Mouse (Mus musculus): Measurements from ENCODE around the gene Samd4b.
"Not testable (repeated sequence)": the region's sequence is repeated elsewhere in the genome, so short reads cannot be mapped to it uniquely, and the experiment has no call there.

Samd4b gene

GRCm38 (mm10) chr7:28398000-28398399, 199.9 kb downstream of the Samd4b start:
- no peak for DNase-seq (ENCODE audit: low spot score)

DNA sequence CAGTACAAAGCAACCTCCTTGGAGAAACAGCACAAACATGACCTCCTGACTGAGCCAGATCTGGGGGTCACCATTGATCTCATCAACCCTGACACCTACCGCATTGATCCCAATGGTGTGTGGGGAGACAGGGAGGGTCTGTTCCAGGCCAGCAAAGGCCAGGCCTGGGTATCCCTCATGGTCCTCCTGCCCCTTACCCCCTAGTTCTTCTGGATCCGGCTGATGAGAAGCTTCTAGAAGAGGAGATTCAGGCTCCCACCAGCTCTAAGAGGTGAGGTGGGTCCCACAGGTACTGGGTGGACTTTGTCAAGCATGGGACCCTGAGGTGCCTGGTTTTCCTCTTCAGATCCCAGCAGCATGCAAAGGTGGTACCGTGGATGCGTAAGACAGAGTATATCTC, 202.5 kb downstream of the Samd4b start:
- DNase-seq (ENCODE audit: low spot score) = no peak

DNA sequence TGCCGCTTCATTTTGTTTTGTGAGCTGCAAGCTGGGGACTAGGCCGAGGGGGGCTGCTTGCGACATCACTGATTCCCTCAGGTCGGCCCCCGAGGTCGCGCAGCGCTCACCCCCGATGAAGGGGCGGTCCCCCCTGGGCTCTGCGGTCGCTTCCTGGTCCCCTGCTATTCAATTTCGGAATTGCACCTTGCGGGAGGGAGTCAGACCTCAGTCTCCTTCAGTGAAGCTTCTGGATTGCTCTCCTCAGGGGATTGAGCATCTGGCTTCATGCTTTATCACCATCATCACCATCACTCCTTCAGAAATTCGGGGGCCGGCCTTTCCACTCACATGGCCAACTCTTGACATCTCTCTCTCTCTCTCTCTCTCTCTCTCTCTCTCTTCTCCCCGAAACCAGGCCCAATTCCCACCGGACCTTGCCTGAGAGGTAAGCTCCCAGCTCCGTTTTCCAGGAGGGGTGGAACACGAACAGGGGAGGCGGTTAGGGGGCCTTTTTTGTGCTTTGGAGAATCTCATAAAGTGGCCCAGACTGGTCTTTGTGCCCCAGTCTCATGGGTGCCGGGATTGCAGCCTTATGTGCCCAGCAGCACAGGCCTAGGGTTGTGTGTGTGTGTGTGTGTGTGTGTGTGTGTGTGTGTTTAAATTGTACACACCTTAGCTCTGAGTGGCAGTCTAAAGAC, 204.5 kb downstream of the Samd4b start:
- DNase-seq (ENCODE audit: low spot score) = peak; percentile 3

DNA sequence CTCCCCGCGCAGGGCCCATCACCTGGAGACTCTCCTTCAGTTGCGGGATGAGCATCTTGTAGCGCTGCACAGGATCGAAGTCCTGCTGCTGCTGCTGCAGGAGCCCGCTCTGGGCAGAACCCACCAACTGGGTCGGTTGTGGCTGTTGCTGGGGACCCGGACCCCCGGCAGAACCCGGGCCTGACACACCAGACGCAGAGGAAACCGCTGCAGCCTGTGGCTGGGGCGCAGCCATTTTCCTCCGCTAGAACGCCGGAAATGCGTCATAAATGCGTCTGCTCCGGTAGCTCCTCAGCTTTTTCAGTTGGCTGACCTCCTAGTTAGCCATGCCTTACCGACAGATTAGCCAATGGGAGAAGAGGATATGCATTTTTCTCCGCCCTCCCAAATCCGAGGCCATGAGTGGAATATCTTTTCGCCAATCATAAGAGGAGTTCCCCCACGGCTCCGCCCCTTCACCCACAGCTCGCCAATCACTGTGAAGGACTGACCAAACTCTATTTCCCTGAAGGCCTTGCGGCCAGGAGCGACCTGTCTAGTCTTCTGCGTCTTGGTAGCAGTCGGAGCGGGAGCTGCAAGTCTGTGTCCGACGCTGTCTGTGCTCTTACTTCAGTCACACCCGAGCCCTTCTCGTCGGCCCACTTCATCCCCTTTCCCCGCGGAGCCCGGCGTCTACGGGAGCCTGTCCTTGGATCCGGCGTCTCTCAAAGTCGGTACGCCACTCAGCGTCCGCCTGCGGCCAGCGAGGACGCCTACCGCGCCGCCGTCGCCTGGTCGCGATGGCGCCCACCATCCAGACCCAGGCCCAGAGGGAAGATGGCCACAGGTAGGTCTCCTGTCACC, 205.3 kb downstream of the Samd4b start, which contains the start of the genes Med29 and Paf1:
Med29 (minus strand) TSS at position 280 of the 843 bp plus-strand sequence.
Paf1 (plus strand) TSS at position 523 of the 843 bp plus-strand sequence.
- DNase-seq (ENCODE audit: low spot score) = peak; percentile 96

GRCm38 (mm10) chr7:28390331-28390730, 207.6 kb downstream of the Samd4b start:
- DNase-seq (ENCODE audit: low spot score) = no peak

GRCm38 (mm10) chr7:28387384-28387783, 210.6 kb downstream of the Samd4b start:
- not testable (repeated sequence) for DNase-seq (ENCODE audit: low spot score)

DNA sequence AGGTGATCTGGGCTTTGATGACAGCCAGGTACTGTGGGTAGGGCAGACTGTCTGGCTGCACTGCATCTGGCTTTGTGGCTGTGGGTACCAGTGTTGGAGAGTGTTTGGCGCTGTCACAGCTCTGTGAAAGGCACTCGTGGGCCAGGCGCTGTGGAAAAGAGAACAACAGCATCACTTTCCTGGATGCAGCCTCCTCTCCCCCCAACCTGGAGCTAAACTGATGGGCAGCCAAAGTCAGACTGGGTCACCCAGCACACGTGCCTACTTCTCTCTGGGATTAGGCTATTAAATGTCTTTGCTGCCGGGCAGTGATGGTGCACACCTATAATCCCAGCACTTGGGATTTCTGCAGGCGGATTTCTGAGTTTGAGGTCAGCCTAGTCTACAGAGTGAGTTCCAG, 211.1 kb downstream of the Samd4b start:
- DNase-seq (ENCODE audit: low spot score) = not testable (repeated sequence)

DNA sequence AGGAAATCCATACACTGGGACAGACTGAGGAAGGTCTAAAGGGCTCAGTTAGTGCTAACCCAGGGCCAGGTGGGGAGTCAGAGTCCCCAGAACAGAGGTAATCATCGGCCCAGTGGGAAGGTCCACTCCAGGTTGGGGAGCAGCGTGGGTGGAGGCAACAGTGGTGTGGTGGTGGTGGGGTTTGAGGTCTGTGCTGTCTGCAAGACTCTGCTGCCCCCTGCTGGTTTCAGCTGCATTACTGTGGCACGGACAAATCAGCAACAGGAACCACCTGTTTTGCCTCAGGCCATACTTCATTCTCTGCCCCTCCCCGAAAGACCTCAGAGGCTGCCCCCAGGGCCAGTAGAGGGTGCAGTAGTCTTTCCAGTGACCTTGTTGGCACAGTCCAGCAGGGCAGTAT, 211.5 kb downstream of the Samd4b start:
- DNase-seq (ENCODE audit: low spot score) = peak; percentile 90

GRCm38 (mm10) chr7:28386007-28386406, 211.9 kb downstream of the Samd4b start:
- DNase-seq (ENCODE audit: low spot score) = peak; percentile 29

- no peak for DNase-seq (ENCODE audit: low spot score)
These were observed 212.7 kb downstream of the Samd4b start for GRCm38 (mm10) chr7:28385196-28385595.

DNA sequence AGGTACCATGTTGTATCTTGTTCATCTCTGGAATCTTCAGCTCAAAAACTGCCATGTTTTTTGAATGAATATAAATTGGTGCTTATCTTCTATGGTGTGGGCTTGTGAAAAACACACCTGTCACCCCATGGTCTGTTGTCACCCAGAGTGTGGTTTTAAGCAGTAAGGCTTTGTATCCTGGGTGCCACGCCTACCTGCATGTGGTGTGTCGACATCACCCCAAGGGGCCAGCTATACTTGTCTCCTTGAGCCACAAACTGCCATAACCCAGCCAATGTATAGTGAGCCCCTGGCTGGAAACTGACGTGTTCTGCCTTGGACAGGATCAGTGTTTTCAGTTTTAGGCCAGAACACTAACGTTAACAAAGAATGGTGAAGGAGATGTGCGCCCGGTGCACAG, 213.8 kb downstream of the Samd4b start:
- no peak for DNase-seq (ENCODE audit: low spot score)

- DNase-seq (ENCODE audit: low spot score) = no peak
These were observed 214.3 kb downstream of the Samd4b start for GRCm38 (mm10) chr7:28383606-28384005.

DNA sequence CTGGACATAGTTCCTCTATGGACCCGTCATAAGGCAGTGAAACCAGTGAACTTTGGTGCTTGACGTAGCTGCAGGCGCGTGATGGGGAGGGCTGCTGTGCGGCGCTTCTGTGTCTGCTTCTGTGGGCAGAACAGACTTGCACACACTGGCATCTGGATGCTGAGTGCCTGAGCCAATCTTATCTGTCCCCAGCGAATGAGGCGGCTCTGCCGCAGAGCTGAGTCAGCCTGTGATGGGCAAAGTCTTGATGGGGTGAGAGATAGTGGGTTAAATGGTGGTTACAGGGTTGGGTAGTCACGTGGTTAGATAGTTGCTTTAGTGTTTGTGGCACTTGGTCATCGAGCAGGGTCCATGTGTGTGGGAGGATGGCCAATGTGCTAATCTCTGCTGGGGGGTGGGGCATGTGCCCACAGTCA, 215.0 kb downstream of the Samd4b start:
- DNase-seq (ENCODE audit: low spot score) = peak; percentile 69

DNA sequence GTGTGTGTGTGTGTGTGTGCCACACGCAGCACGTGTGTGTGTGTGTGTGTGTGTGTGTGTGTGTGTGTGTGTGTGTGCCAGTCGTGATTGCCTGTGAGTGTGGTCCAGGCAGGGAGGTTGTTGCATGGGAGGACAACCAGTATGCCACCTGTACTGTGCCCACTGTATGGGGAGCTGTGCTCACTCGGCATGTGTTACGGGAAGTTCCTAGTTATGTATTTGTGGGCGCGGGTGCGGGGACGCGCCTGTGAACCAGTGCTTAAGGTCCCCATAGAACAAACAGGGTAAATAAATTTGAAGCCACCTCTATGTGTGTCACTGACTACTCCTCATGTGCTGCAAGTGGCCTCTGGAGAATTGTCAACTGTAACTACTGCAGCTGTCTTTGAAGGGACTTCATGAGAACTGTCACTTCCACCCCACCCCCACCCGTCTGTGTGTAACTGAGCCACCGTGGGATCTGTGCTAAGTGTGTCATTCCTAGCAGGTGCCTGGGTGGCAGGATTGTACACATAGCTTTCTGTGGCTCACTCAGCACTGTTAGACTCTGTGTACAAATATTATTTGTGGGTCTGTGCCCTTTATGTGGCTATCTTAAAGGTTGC, 215.5 kb downstream of the Samd4b start:
- DNase-seq (ENCODE audit: low spot score) = no peak

- peak; percentile 91 for DNase-seq (ENCODE audit: low spot score)
These were observed 216.0 kb downstream of the Samd4b start for GRCm38 (mm10) chr7:28381938-28382337.

DNA sequence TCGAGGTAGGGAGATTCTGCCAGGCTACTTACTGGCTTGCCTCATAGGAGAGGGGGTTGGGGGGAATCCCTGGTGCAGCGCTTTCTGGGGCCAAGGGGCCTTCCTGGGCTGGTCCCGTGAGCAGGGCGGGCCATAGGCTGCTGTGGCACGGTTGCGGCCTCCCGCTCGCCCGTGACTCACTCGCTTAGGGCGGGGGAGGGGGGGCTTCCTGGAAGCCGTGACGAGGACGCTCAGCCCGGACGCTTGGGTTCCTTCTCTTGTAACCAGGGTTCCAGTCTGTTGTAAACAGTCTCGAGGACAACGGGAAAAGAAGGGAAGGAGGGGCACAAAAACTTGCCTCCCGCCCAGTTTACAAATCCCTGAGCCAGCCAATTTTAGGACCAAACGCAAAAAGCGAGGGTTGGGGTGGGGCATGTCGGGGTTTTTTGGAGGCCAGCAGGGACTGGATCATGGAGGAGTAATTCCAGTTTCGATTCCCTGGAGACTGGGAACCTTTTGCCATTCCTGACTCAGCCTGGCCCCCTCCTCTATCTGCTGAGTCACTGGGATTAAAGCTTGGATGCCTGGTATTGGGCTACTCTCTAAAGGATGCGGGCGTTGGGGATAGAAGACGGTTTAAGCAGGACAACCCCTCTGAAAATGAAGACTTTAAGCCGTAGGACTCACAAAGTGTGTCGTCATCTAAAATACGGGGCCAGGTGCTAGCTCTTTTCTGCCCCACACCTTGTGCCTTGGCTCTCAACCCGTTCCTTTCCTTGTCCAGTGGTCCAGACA, 216.7 kb downstream of the Samd4b start:
- peak; percentile 88 for DNase-seq (ENCODE audit: low spot score)

GRCm38 (mm10) chr7:28380237-28381016, 217.5 kb downstream of the Samd4b start, which contains the start of gene Zfp36:
Zfp36 (minus strand) TSS chr7:28380253.
- DNase-seq (ENCODE audit: low spot score) = peak; percentile 3

GRCm38 (mm10) chr7:28378769-28379651, 218.9 kb downstream of the Samd4b start:
- peak; percentile 98 for DNase-seq (ENCODE audit: low spot score)

GRCm38 (mm10) chr7:28378066-28378690, 219.8 kb downstream of the Samd4b start:
- peak; percentile 89 for DNase-seq (ENCODE audit: low spot score)
